Comparison of ENCODE assay signal across 8 mouse cellular contexts in genomic region chr13:55536194-55537175, GRCm38 (mm10). TPM values are rescaled to one million over a fixed set of nuclear protein-coding genes. Genes with fewer than 3 reads are reported as not detected.
DNase-seq lines count a peak whose midpoint lies in the region; ATAC-seq lines count a peak whose summit lies in the region.

Ddx41 (minus strand) TSS chr13:55536658.

- H3K4me3 ChIP-seq in heart, embryonic 10.5 days = peak within 1 kb of the TSS; percentile 94
- H3K4me3 ChIP-seq in kidney, embryonic 15.5 days (replicated peaks) = peak within 1 kb of the TSS; percentile 63

- peak within 1 kb of the TSS; percentile 65 for H3K9ac ChIP-seq in kidney, embryonic 15.5 days

- under 1% methylated on average over 70 of the region's 70 CpGs for WGBS in heart, embryonic 10.5 days
- under 1% methylated on average over 70 of the region's 70 CpGs for WGBS in kidney, embryonic 15.5 days

- H3K9me3 ChIP-seq in heart, embryonic 10.5 days = no peaks in the 10 kb centered on the region
- H3K9me3 ChIP-seq in kidney, embryonic 15.5 days (replicated peaks) = no peaks in the 10 kb centered on the region

- H3K4me1 ChIP-seq in heart, embryonic 10.5 days = peaks cover 15% of the 10 kb centered on the region
- peaks cover 19% of the 10 kb centered on the region for H3K4me1 ChIP-seq in kidney, embryonic 15.5 days

- H3K36me3 ChIP-seq in heart, embryonic 10.5 days = peaks cover 77% of the 10 kb centered on the region
- H3K36me3 ChIP-seq in kidney, embryonic 15.5 days = peaks cover 78% of the 10 kb centered on the region

- H3K27me3 ChIP-seq in heart, embryonic 10.5 days (ENCODE audit: insufficient read depth, poor library complexity, severe bottlenecking) = no peaks in the 10 kb centered on the region
- H3K27me3 ChIP-seq in kidney, embryonic 15.5 days = no peaks in the 10 kb centered on the region

- ATAC-seq in erythroblast, adult 5-6 weeks (replicated peaks; ENCODE audit: low FRiP score, poor library complexity, severe bottlenecking) = peak; percentile 93
- ATAC-seq in kidney, embryonic 15.5 days (replicated peaks; ENCODE audit: low FRiP score) = peak; percentile 98
- peak; percentile 94 for ATAC-seq in monocyte, adult 5-6 weeks (replicated peaks; ENCODE audit: insufficient number of reproducible peaks, low FRiP score, low TSS enrichment, poor library complexity, severe bottlenecking)

- H3K27ac ChIP-seq in heart, embryonic 10.5 days = peak within 1 kb of the TSS; percentile 89
- H3K27ac ChIP-seq in kidney, embryonic 15.5 days = peak within 1 kb of the TSS; percentile 52

- H3K4me2 ChIP-seq in kidney, embryonic 15.5 days = peak within 1 kb of the TSS; percentile 96

- peak; percentile 94 to 96 for DNase-seq in B cell, adult 2 months
- DNase-seq in brain, adult 2 months (ENCODE audit: low read depth, low spot score) = peak; percentile 100
- DNase-seq in heart, embryonic 10.5 days (ENCODE audit: low spot score) = peak; percentile 99
- DNase-seq in liver = peak; percentile 97
- DNase-seq in spleen, postnatal 4 days (ENCODE audit: low spot score in 2 of 2) = peak; percentile 98

RNA-seq across cellular contexts. Expression of gene Ddx41, which starts in this region (rescaled TPM):
- 1.3 and 3.6 TPM in 2 replicates for total RNA-seq in erythroblast, adult 5-6 weeks (2015; ENCODE audit: low replicate concordance)
- 14.1 and 17.6 TPM in 2 replicates for total RNA-seq in erythroblast, adult 5-6 weeks (2017; ENCODE audit: low replicate concordance)
- polyA plus RNA-seq in heart, embryonic 10.5 days (2016; fragmentation: Nextera tagmentation; extraction: Ambion mirVana) = 43.4 and 64.1 TPM in 2 replicates
- polyA plus RNA-seq in kidney, embryonic 15.5 days (2015; fragmentation: Nextera tagmentation; extraction: Ambion mirVana) = 80.4 and 87.4 TPM in 2 replicates
- 67.7 to 76.2 TPM (median 71.8 TPM) in 3 replicates for total RNA-seq in monocyte, adult 5-6 weeks (2017)

Comparison
In these comparisons a context has a peak if more than half of its experiments do, and no peak if none do; other contexts are left out.
1. Peak in every context shown above with its lines: DNase-seq, ATAC-seq, H3K4me3 ChIP-seq and H3K27ac ChIP-seq.